Comparison of ENCODE assay signal across 8 mouse cellular contexts in genomic region chr9:20916160-20916559, GRCm38 (mm10). TPM values are rescaled to one million over a fixed set of nuclear protein-coding genes. Genes with fewer than 3 reads are reported as not detected.
DNase-seq lines count a peak whose midpoint lies in the region; ATAC-seq and TF ChIP-seq lines count a peak whose summit lies in the region.
"Had no signal": no experiment of that assay in that cellular context is flagged by ENCODE, and none has a peak within 500 bp of the region (broad histone marks: within the 10 kb centered on the region; RNA-seq: fewer than 3 reads in every experiment).

No protein-coding gene starts in this region.

- H3K4me2 ChIP-seq in lung, postnatal 0 days (replicated peaks; ENCODE audit: low read depth, low read length), result no peak overlapping the region
- H3K4me2 ChIP-seq: liver, embryonic 15.5 days had no signal

- no peaks in the 10 kb centered on the region for H3K27me3 ChIP-seq in lung, postnatal 0 days (replicated peaks; ENCODE audit: insufficient read depth, low read length)
- H3K27me3 ChIP-seq: liver, embryonic 15.5 days had no signal

- H3K36me3 ChIP-seq in lung, postnatal 0 days (ENCODE audit: insufficient read depth, low read length), result peaks cover 56% of the 10 kb centered on the region

- DNase-seq in retina, embryonic 14.5 days (ENCODE audit: low spot score), result peak; percentile 11
- DNase-seq in retina, postnatal 1 day, result no peak
- peak; percentile 25 for DNase-seq in lung, postnatal 0 days (ENCODE audit: low spot score)
- no peak for DNase-seq in layer of hippocampus, adult 11-12 months (ENCODE audit: low spot score)
- no peak for DNase-seq in layer of hippocampus, adult 8-10 months (ENCODE audit: low spot score in 2 of 2)
- no peak for DNase-seq in cerebellum, postnatal 36 days

- H3K4me1 ChIP-seq in lung, postnatal 0 days (ENCODE audit: insufficient read depth, low read depth, low read length), result no peaks in the 10 kb centered on the region
- H3K4me1 ChIP-seq: liver, embryonic 15.5 days had no signal

- ATAC-seq in common myeloid progenitor, adult 5-6 weeks (replicated peaks; ENCODE audit: low read depth, poor library complexity, severe bottlenecking), result peak; percentile 72
- ATAC-seq in lung, postnatal 0 days, result peak; percentile 58

- no peak overlapping the region for H3K27ac ChIP-seq in lung, postnatal 0 days (ENCODE audit: low read length)
- H3K27ac ChIP-seq: liver, embryonic 15.5 days had no signal

- 81% methylated on average over 4 of the region's 4 CpGs for WGBS in lung, postnatal 0 days

- peak; percentile 70 for TF ChIP-seq CTCF in lung, postnatal 0 days (IDR thresholded peaks at IDR 0.05)

- TF ChIP-seq EP300 in lung, postnatal 0 days (IDR thresholded peaks at IDR 0.05), result no peak

- no peak overlapping the region for H3K9ac ChIP-seq in lung, postnatal 0 days (replicated peaks; ENCODE audit: low read depth)
- H3K9ac ChIP-seq: liver, embryonic 15.5 days had no signal

- no peaks in the 10 kb centered on the region for H3K9me3 ChIP-seq in lung, postnatal 0 days (ENCODE audit: low read length)
- H3K9me3 ChIP-seq: liver, embryonic 15.5 days had no signal

- no peak overlapping the region for H3K4me3 ChIP-seq in lung, postnatal 0 days (ENCODE audit: low read depth, low read length)
- H3K4me3 ChIP-seq: liver, embryonic 15.5 days had no signal

RNA-seq across cellular contexts. Expression of gene Eif3g, which starts 17.7 kb away (rescaled TPM):
- 188 and 215 TPM in 2 replicates for total RNA-seq in common myeloid progenitor, adult 5-6 weeks (2017)
- polyA plus RNA-seq in lung, postnatal 0 days (2015; fragmentation: Nextera tagmentation; extraction: Ambion mirVana), result 174 and 177 TPM in 2 replicates
- total RNA-seq in layer of hippocampus, adult 8-10 months (2022), result 100 to 1,000 TPM; 118 to 139 (median 131) TPM

RNA-seq across cellular contexts. Expression of gene Ppan, which starts 28.2 kb away (rescaled TPM):
- total RNA-seq in common myeloid progenitor, adult 5-6 weeks (2017), result 140 and 152 TPM in 2 replicates
- 20.9 and 22.1 TPM in 2 replicates for polyA plus RNA-seq in lung, postnatal 0 days (2015; fragmentation: Nextera tagmentation; extraction: Ambion mirVana)
- 10 to 100 TPM; 21.8 to 28.1 (median 24.6) TPM for total RNA-seq in layer of hippocampus, adult 8-10 months (2022)

RNA-seq across cellular contexts. Expression of gene Angptl6, which starts 36.6 kb away (rescaled TPM):
- total RNA-seq in common myeloid progenitor, adult 5-6 weeks (2017), result 0.50 and 1.7 TPM in 2 replicates
- 3.2 and 3.3 TPM in 2 replicates for polyA plus RNA-seq in lung, postnatal 0 days (2015; fragmentation: Nextera tagmentation; extraction: Ambion mirVana)
- total RNA-seq in layer of hippocampus, adult 8-10 months (2022), result 1 to 10 TPM; 6.8 to 8.9 (median 8.5) TPM

RNA-seq across cellular contexts. Expression of gene Dnmt1, which starts 43.5 kb away (rescaled TPM):
- 271 and 309 TPM in 2 replicates for total RNA-seq in common myeloid progenitor, adult 5-6 weeks (2017)
- 14.5 and 15.5 TPM in 2 replicates for polyA plus RNA-seq in lung, postnatal 0 days (2015; fragmentation: Nextera tagmentation; extraction: Ambion mirVana)
- total RNA-seq in layer of hippocampus, adult 8-10 months (2022), result 10 to 100 TPM; 32.9 to 38.4 (median 35.2) TPM

RNA-seq across cellular contexts. Expression of gene A230050P20Rik, which starts 47.7 kb away (rescaled TPM):
- total RNA-seq in common myeloid progenitor, adult 5-6 weeks (2017), result 25.7 and 27.9 TPM in 2 replicates
- polyA plus RNA-seq in lung, postnatal 0 days (2015; fragmentation: Nextera tagmentation; extraction: Ambion mirVana), result 9.3 and 12.3 TPM in 2 replicates
- total RNA-seq in layer of hippocampus, adult 8-10 months (2022), result 10 to 100 TPM; 83.6 to 95.7 (median 90.0) TPM

Comparison
In these comparisons a context has a peak if more than half of its experiments do, and no peak if none do; other contexts are left out.
1. DNase-seq: peak in retina, embryonic 14.5 days (single experiment) and lung, postnatal 0 days (single experiment); none in retina, postnatal 1 day (single experiment), layer of hippocampus, adult 11-12 months (single experiment), layer of hippocampus, adult 8-10 months (0 of 2) and cerebellum, postnatal 36 days (0 of 2).